Mouse (Mus musculus): Measurements from ENCODE around the gene Cdh23. TPM values are rescaled to one million over a fixed set of nuclear protein-coding genes. Genes with fewer than 3 reads are reported as not detected.

The Cdh23 gene
- polyA plus RNA-seq, 1 experiment from 2014 or later: 5.7 TPM

DNA sequence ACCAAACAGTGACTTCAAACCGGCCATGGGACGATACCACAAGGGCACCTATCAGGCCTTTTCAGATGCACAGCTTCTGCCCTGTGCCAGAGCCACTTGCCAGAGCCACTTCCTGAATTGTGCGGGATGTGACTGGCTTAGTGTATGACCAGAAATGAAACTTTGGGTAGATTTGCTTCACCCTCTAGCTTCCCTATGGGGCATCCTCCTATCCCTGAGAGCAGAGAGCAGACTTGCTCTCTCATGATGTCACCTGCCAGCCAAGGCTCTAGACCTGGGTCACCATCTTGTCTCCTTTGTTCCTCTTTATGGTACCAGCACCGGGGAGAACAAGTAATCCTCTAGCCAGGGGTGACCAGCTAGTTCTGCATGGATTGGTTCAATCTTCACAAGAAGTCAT, 10.0 kb upstream of the Cdh23 start:
- Histone ChIP-seq H3K4me1 (replicated peaks) (no peaks in the 10 kb centered on the region), H3K9ac (replicated peaks) (no peak overlapping the region), H3K27me3 (0 out of 2 replicates have a peak, but pooled peaks cover 3% of the 10 kb centered on the region), H3K4me3 (replicated peaks) (no peak overlapping the region), H3K4me2 (replicated peaks) (no peak overlapping the region), H3K9me3 (no peaks in the 10 kb centered on the region), H3K36me3 (0 out of 2 replicates have a peak, but pooled peaks cover under 1% of the 10 kb centered on the region), H3K27ac (no peak overlapping the region)
- 86% methylated on average over 4 of the region's 4 CpGs for WGBS
- ATAC-seq: no peak

GRCm38 (mm10) chr10:60705134-60705533, 8.8 kb upstream of the Cdh23 start:
- Histone ChIP-seq H3K4me1 (replicated peaks) (no peaks in the 10 kb centered on the region), H3K27me3 (peaks cover 3% of the 10 kb centered on the region; the same call in 1 of the 2 replicates), H3K4me2 (replicated peaks) (no peak overlapping the region), H3K4me3 (replicated peaks) (no peak overlapping the region), H3K9ac (replicated peaks) (no peak overlapping the region), H3K36me3 (no peaks in the 10 kb centered on the region), H3K9me3 (no peaks in the 10 kb centered on the region), H3K27ac (no peak overlapping the region)
- 65% methylated on average over 2 of the region's 2 CpGs for WGBS
- ATAC-seq: no peak

GRCm38 (mm10) chr10:60697775-60698174, 1.5 kb upstream of the Cdh23 start:
- H3K27ac ChIP-seq: no peak overlapping the region
- WGBS: 90% methylated on average over 6 of the region's 6 CpGs
- peaks cover 18% of the 10 kb centered on the region for H3K27me3 ChIP-seq
- no peaks in the 10 kb centered on the region for H3K9me3 ChIP-seq
- no peaks in the 10 kb centered on the region for H3K36me3 ChIP-seq
- H3K4me2 ChIP-seq (replicated peaks): no peak overlapping the region
- ATAC-seq: no peak
- no peak overlapping the region for H3K9ac ChIP-seq (replicated peaks)
- peaks cover 5% of the 10 kb centered on the region; the same call in 1 of the 2 replicates for H3K4me1 ChIP-seq (replicated peaks)
- H3K4me3 ChIP-seq (replicated peaks): no peak overlapping the region

DNA sequence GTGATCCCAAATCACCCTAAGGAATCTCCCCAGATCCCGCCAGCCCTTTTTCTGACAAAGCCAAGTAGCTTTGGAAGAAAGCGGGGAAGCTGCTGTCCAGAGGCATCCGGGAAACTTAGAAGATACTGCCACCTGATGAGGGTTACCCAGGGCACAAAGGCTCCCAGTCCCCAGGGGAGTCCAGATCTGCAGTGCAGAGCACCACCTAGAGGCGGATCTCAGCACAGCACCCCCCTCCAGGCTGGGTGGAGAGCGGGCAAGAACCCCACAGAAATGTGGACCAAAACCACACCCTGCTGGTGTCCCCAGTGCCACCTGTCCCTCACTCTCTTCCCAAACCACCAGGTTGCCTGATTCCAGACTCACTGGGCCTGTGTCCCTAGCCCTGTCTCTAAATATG, 685 bp upstream of the Cdh23 start:
- Histone ChIP-seq H3K9me3 (no peaks in the 10 kb centered on the region), H3K4me2 (replicated peaks) (no peak overlapping the region), H3K9ac (replicated peaks) (no peak overlapping the region), H3K36me3 (no peaks in the 10 kb centered on the region), H3K27me3 (peaks cover 18% of the 10 kb centered on the region), H3K4me3 (replicated peaks) (no peak overlapping the region), H3K4me1 (replicated peaks) (peaks cover 5% of the 10 kb centered on the region; the same call in 1 of the 2 replicates), H3K27ac (no peak overlapping the region)
- ATAC-seq: peak; percentile 49; the same call in 1 of the 2 replicates
- WGBS: 9% methylated on average over 5 of the region's 5 CpGs

- Histone ChIP-seq H3K27me3 (peaks cover 37% of the 10 kb centered on the region), H3K36me3 (no peaks in the 10 kb centered on the region), H3K9me3 (no peaks in the 10 kb centered on the region), H3K4me3 (replicated peaks) (no peak overlapping the region), H3K4me2 (replicated peaks) (no peak overlapping the region), H3K4me1 (replicated peaks) (peaks cover 12% of the 10 kb centered on the region), H3K27ac (no peak overlapping the region), H3K9ac (replicated peaks) (no peak overlapping the region)
- 74% methylated on average over 20 of the region's 20 CpGs for WGBS
- 0 out of 2 replicates have a peak, but pooled peaks have one; percentile 4 for ATAC-seq
Observed at GRCm38 (mm10) chr10:60691671-60692390, 4.5 kb downstream of the Cdh23 start.

DNA sequence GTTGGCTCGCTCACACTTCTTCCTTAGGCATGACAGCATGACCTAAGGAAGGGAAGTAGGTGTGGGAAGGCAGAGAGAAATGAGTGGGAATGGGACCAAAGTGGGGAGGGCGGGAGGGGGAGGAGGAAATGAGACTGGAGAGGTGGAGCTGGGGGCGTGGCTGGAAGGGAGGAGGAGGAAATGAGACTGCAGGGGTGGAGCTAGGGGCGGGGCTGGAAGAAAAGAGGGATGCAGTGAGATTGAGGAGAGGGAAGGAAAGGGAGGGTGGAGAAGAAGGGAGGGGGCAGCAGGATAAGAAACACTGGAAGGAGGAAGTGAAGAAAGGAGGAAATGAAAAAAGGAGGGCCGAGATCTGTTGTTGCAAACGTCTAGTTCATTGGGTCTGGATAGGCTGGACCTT, 5.3 kb downstream of the Cdh23 start:
- Histone ChIP-seq H3K36me3 (no peaks in the 10 kb centered on the region), H3K27me3 (peaks cover 46% of the 10 kb centered on the region), H3K4me2 (replicated peaks) (no peak overlapping the region), H3K27ac (no peak overlapping the region), H3K4me1 (replicated peaks) (peaks cover 21% of the 10 kb centered on the region), H3K4me3 (replicated peaks) (no peak overlapping the region), H3K9me3 (no peaks in the 10 kb centered on the region), H3K9ac (replicated peaks) (no peak overlapping the region)
- WGBS: 50% methylated on average over 6 of the region's 6 CpGs
- no peak for ATAC-seq

DNA sequence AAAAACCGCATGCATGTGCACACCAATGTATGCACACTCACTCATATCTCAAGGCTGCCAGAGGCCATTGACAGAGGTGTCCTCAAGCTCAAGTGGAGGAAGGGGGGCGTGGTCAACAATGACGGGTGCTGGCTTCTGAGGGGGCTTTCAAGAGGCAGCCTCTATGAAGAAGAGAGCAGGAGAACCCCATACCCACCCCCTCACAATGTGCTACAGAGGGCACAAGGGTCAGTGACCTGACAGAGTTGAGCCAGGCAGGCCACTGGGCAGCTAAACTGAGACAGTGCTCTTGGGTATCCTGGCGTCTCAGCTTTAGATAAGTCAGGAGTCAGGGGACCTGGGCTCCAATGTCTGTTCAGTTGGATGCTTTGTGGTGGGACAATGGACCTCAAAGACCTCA, 6.9 kb downstream of the Cdh23 start:
- no peak overlapping the region for H3K4me2 ChIP-seq (replicated peaks)
- no peaks in the 10 kb centered on the region for H3K36me3 ChIP-seq
- peaks cover 62% of the 10 kb centered on the region for H3K27me3 ChIP-seq
- WGBS: 78% methylated on average over 4 of the region's 4 CpGs
- H3K4me3 ChIP-seq (replicated peaks): no peak overlapping the region
- H3K9ac ChIP-seq (replicated peaks): no peak overlapping the region
- no peak for ATAC-seq
- H3K27ac ChIP-seq: no peak overlapping the region
- no peaks in the 10 kb centered on the region for H3K9me3 ChIP-seq
- peaks cover 27% of the 10 kb centered on the region for H3K4me1 ChIP-seq (replicated peaks)

GRCm38 (mm10) chr10:60687011-60687776, 9.1 kb downstream of the Cdh23 start:
- peaks cover 27% of the 10 kb centered on the region for H3K4me1 ChIP-seq (replicated peaks)
- peak overlapping the region; percentile 66 for H3K9ac ChIP-seq (replicated peaks)
- peaks cover 78% of the 10 kb centered on the region for H3K27me3 ChIP-seq
- H3K27ac ChIP-seq: peak overlapping the region; percentile 17; the same call in 1 of the 2 replicates
- no peaks in the 10 kb centered on the region for H3K36me3 ChIP-seq
- H3K9me3 ChIP-seq: no peaks in the 10 kb centered on the region
- ATAC-seq: peak; percentile 77
- peak overlapping the region; percentile 58 for H3K4me3 ChIP-seq (replicated peaks)
- H3K4me2 ChIP-seq (replicated peaks): peak overlapping the region; percentile 99
- WGBS: under 1% methylated on average over 76 of the region's 76 CpGs

GRCm38 (mm10) chr10:60686641-60686975, 9.7 kb downstream of the Cdh23 start:
- Histone ChIP-seq H3K9me3 (no peaks in the 10 kb centered on the region), H3K27ac (no peak overlapping the region), H3K9ac (replicated peaks) (peak overlapping the region; percentile 66; the same call in 1 of the 2 replicates), H3K4me3 (replicated peaks) (peak overlapping the region; percentile 58), H3K27me3 (peaks cover 78% of the 10 kb centered on the region), H3K36me3 (no peaks in the 10 kb centered on the region), H3K4me2 (replicated peaks) (peak overlapping the region; percentile 99), H3K4me1 (replicated peaks) (peaks cover 25% of the 10 kb centered on the region)
- peak; percentile 6; the same call in 1 of the 2 replicates for ATAC-seq
- under 1% methylated on average over 37 of the region's 37 CpGs for WGBS

DNA sequence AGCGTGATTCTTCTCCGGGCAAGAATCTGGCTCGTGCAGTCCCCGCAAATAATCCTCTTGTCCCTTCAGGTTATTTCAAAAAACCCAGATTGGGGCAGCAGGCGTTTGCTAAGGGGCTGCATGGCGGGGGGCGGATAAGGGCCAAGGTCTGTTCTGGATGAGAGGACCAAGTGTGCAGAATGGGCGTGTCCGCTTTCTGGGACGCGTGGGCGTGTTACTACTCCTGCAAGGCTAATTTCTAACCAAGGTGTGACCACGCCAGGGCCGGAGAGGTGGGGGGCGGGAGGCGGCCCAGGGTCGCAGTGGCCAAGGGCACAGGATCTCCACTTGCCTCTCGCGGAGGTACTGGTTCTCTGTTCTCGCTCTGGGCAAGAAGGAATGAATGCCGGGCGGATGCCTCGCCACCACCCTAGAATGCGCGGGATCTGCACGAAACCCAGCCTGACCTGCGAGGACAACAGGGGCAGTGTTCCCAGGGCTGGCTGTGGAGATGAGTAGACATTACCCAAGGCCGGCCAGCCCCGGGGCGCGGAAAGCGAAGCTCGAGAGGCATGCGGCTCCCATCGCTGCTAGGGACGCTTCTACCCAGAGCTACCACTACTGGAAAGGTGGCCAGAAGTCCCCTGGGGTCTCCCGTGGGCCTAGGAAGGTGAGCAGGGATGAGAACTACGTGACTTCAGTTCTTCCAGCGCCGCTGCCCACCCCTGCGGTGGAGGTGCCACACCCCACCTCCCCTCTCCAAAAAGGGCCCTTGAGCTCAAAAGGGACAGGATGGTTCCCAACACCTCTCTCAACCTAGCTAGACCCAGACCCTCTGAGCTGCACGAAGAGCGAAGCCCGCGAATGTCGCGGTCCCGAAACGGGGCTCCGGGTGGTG, 10.3 kb downstream of the Cdh23 start:
- H3K9me3 ChIP-seq: no peaks in the 10 kb centered on the region
- peak overlapping the region; percentile 58 for H3K4me3 ChIP-seq (replicated peaks)
- WGBS: 6% methylated on average over 50 of the region's 50 CpGs
- no peaks in the 10 kb centered on the region for H3K36me3 ChIP-seq
- no peak for ATAC-seq
- peaks cover 22% of the 10 kb centered on the region for H3K4me1 ChIP-seq (replicated peaks)
- no peak overlapping the region for H3K27ac ChIP-seq
- H3K9ac ChIP-seq (replicated peaks): no peak overlapping the region
- peak overlapping the region; percentile 99 for H3K4me2 ChIP-seq (replicated peaks)
- peaks cover 78% of the 10 kb centered on the region for H3K27me3 ChIP-seq

GRCm38 (mm10) chr10:60678926-60679325, 17.4 kb downstream of the Cdh23 start:
- 88% methylated on average over 3 of the region's 3 CpGs for WGBS
- H3K9me3 ChIP-seq: no peaks in the 10 kb centered on the region
- ATAC-seq: no peak
- H3K27me3 ChIP-seq: peaks cover 11% of the 10 kb centered on the region
- no peak overlapping the region for H3K9ac ChIP-seq (replicated peaks)
- H3K36me3 ChIP-seq: no peaks in the 10 kb centered on the region
- no peaks in the 10 kb centered on the region for H3K4me1 ChIP-seq (replicated peaks)
- H3K4me3 ChIP-seq (replicated peaks): no peak overlapping the region
- no peak overlapping the region for H3K4me2 ChIP-seq (replicated peaks)
- H3K27ac ChIP-seq: no peak overlapping the region
